Mouse (Mus musculus) E14TG2a.4 (cell line): ENCODE measurements around the gene Sh2b3.

Source experiments
- H3K27me3 ChIP-seq: 2 replicates; pipeline ENCODE4 v1.6.1; 2014; ENCODE audit warnings: low read length, control low read depth; ENCODE audit not compliant: insufficient read depth
- H3K36me3 ChIP-seq: 2 replicates; pipeline ENCODE4 v1.6.1; 2014; ENCODE audit warnings: low read length, control low read depth; ENCODE audit not compliant: insufficient read depth
- H3K4me1 ChIP-seq: replicated peaks from 2 replicates; pipeline ENCODE4 v1.6.1; 2014; ENCODE audit warnings: low read depth, low read length, control low read depth
- H3K4me3 ChIP-seq: replicated peaks from 2 replicates; pipeline ENCODE4 v1.5.1; 2014; ENCODE audit warnings: mild to moderate bottlenecking, low read length
- H3K9me3 ChIP-seq: 2 replicates; pipeline ENCODE4 v1.6.1; 2014; ENCODE audit warnings: low read length, control low read depth
- CTCF ChIP-seq: conservative IDR thresholded peaks from 2 replicates; pipeline ENCODE4 v1.5.1; 2014; ENCODE audit warnings: low read length
- NANOG ChIP-seq: IDR thresholded peaks from 2 replicates; pipeline ENCODE4 v1.6.1; 2014; ENCODE audit warnings: borderline replicate concordance, low read length, mixed read lengths
- POU5F1 ChIP-seq: IDR thresholded peaks from 2 replicates; pipeline ENCODE4 v1.6.1; 2014; ENCODE audit warnings: low read length, borderline replicate concordance

The Sh2b3 gene

GRCm38 (mm10) chr5:121841973-121842372, 4.5 kb upstream of the Sh2b3 start:
- TF ChIP-seq CTCF: no peak
- TF ChIP-seq NANOG: no peak
- TF ChIP-seq POU5F1: no peak
- Histone ChIP-seq H3K9me3 (no peaks in the 10 kb centered on the region), H3K36me3 (no peaks in the 10 kb centered on the region), H3K4me3 (peak overlapping the region; percentile 82), H3K27me3 (peaks cover 33% of the 10 kb centered on the region), H3K4me1 (peaks cover 78% of the 10 kb centered on the region)

GRCm38 (mm10) chr5:121841516-121841915, 4.1 kb upstream of the Sh2b3 start:
- Histone ChIP-seq H3K9me3 (no peaks in the 10 kb centered on the region), H3K36me3 (no peaks in the 10 kb centered on the region), H3K27me3 (peaks cover 33% of the 10 kb centered on the region), H3K4me1 (peaks cover 75% of the 10 kb centered on the region), H3K4me3 (peak overlapping the region; percentile 82)
- TF ChIP-seq POU5F1 (no peak), CTCF (no peak)

GRCm38 (mm10) chr5:121839128-121839473, 1.7 kb upstream of the Sh2b3 start:
- TF ChIP-seq NANOG (no peak), CTCF (no peak), POU5F1 (no peak)
- H3K27me3 ChIP-seq: peaks cover 38% of the 10 kb centered on the region
- H3K4me3 ChIP-seq: peak overlapping the region; percentile 77
- no peaks in the 10 kb centered on the region for H3K9me3 ChIP-seq
- H3K36me3 ChIP-seq: no peaks in the 10 kb centered on the region
- peaks cover 77% of the 10 kb centered on the region for H3K4me1 ChIP-seq

GRCm38 (mm10) chr5:121838341-121839127, 1.1 kb upstream of the Sh2b3 start:
- Histone ChIP-seq H3K4me1 (peaks cover 77% of the 10 kb centered on the region), H3K9me3 (no peaks in the 10 kb centered on the region), H3K27me3 (peaks cover 33% of the 10 kb centered on the region), H3K4me3 (peak overlapping the region; percentile 77), H3K36me3 (no peaks in the 10 kb centered on the region)
- no peak for TF ChIP-seq NANOG
- no peak for TF ChIP-seq CTCF
- TF ChIP-seq POU5F1: no peak

- no peak for TF ChIP-seq NANOG
- no peak for TF ChIP-seq CTCF
- TF ChIP-seq POU5F1: no peak
- no peaks in the 10 kb centered on the region for H3K9me3 ChIP-seq
- H3K4me3 ChIP-seq: peak overlapping the region; percentile 95
- peaks cover 9% of the 10 kb centered on the region; the same call in 1 of the 2 replicates for H3K36me3 ChIP-seq
- peaks cover 68% of the 10 kb centered on the region for H3K4me1 ChIP-seq
- peaks cover 31% of the 10 kb centered on the region for H3K27me3 ChIP-seq
Observed at GRCm38 (mm10) chr5:121836692-121837415, 592 bp downstream of the Sh2b3 start.

- TF ChIP-seq NANOG (no peak), POU5F1 (no peak), CTCF (no peak)
- H3K4me3 ChIP-seq: peak overlapping the region; percentile 95
- H3K27me3 ChIP-seq: peaks cover 31% of the 10 kb centered on the region
- H3K4me1 ChIP-seq: peaks cover 60% of the 10 kb centered on the region
- H3K9me3 ChIP-seq: no peaks in the 10 kb centered on the region
- H3K36me3 ChIP-seq: peaks cover 16% of the 10 kb centered on the region
Observed at GRCm38 (mm10) chr5:121835949-121836691, 1.3 kb downstream of the Sh2b3 start.

- Histone ChIP-seq H3K4me3 (peak overlapping the region; percentile 95), H3K27me3 (peaks cover 35% of the 10 kb centered on the region), H3K4me1 (peaks cover 60% of the 10 kb centered on the region), H3K9me3 (no peaks in the 10 kb centered on the region), H3K36me3 (peaks cover 18% of the 10 kb centered on the region)
- TF ChIP-seq NANOG: no peak
- no peak for TF ChIP-seq CTCF
- no peak for TF ChIP-seq POU5F1
Observed at GRCm38 (mm10) chr5:121834991-121835747, 2.3 kb downstream of the Sh2b3 start.
